Mouse (Mus musculus): ENCODE measurements around the gene Bend5. TPM values are rescaled to one million over a fixed set of nuclear protein-coding genes. Genes with fewer than 3 reads are reported as not detected.

Gene Bend5
- total and polyA plus RNA-seq, 3 experiments, result not detected

- no peak for TF ChIP-seq MEF2A (IDR thresholded peaks at IDR 0.05; ENCODE audit: extremely low read depth, insufficient replicate concordance, low read depth, low read length, poor library complexity, severe bottlenecking)
- TF ChIP-seq CHD1 (IDR thresholded peaks at IDR 0.05; ENCODE audit: low read depth, low read length), result no peak
Measured at GRCm38 (mm10) chr4:111421785-111422184, 7.0 kb downstream of the Bend5 start (continued).

GRCm38 (mm10) chr4:111424371-111424950 is 9.7 kb downstream of the Bend5 start:
- no peaks in the 10 kb centered on the region for H3K36me3 ChIP-seq (ENCODE audit: control insufficient read depth in 1 of 2, insufficient read depth in 2 of 2, low read length in 2 of 2)
- TF ChIP-seq USF2 (IDR thresholded peaks at IDR 0.05; ENCODE audit: borderline replicate concordance in 1 of 2, insufficient read depth in 1 of 2, low read depth in 1 of 2, low read length in 2 of 2) (no peak), BHLHE40 (IDR thresholded peaks at IDR 0.05; ENCODE audit: borderline replicate concordance, low read depth, low read length) (no peak), CHD2 (IDR thresholded peaks at IDR 0.05; ENCODE audit: low read length) (no peak), MYC (IDR thresholded peaks at IDR 0.05; ENCODE audit: low read depth, low read length) (no peak), EP300 (IDR thresholded peaks at IDR 0.05; ENCODE audit: low read depth in 1 of 2, low read length in 2 of 2) (no peak), GATA1 (IDR thresholded peaks at IDR 0.05; ENCODE audit: low read depth, low read length) (no peak), RAD21 (IDR thresholded peaks at IDR 0.05; ENCODE audit: low read depth, low read length) (no peak), CHD1 (IDR thresholded peaks at IDR 0.05; ENCODE audit: low read depth, low read length) (no peak), NRF1 (IDR thresholded peaks at IDR 0.05; ENCODE audit: insufficient read depth, low read depth, low read length, poor library complexity, severe bottlenecking) (no peak), ETS1 (IDR thresholded peaks at IDR 0.05; ENCODE audit: low read depth, low read length) (no peak)
- no peaks in the 10 kb centered on the region for H3K79me2 ChIP-seq (ENCODE audit: control insufficient read depth, insufficient read depth, low read length, poor library complexity)
- no peak for DNase-seq (ENCODE audit: low read depth, low spot score)
- no peak overlapping the region for H3K4me3 ChIP-seq (ENCODE audit: control insufficient read depth in 1 of 2, insufficient read depth in 1 of 2, low read depth in 2 of 2, low read length in 2 of 2)
- H3K27me3 ChIP-seq (ENCODE audit: control insufficient read depth in 1 of 2, insufficient read depth in 2 of 2, low read length in 2 of 2), result no peaks in the 10 kb centered on the region
- H3K9me3 ChIP-seq (replicated peaks; ENCODE audit: insufficient read depth, low read length), result no peaks in the 10 kb centered on the region
- H3K9ac ChIP-seq (ENCODE audit: control insufficient read depth, low read depth, low read length, poor library complexity, severe bottlenecking), result no peak overlapping the region
- no peaks in the 10 kb centered on the region for H3K4me1 ChIP-seq (ENCODE audit: control insufficient read depth in 1 of 2, insufficient read depth in 2 of 2, low read length in 2 of 2)
- no peak overlapping the region for H3K27ac ChIP-seq (ENCODE audit: control insufficient read depth, low read depth, low read length)

- Histone ChIP-seq H3K79me2 (ENCODE audit: control insufficient read depth, insufficient read depth, low read length, poor library complexity) (no peaks in the 10 kb centered on the region), H3K27me3 (ENCODE audit: control insufficient read depth in 1 of 2, insufficient read depth in 2 of 2, low read length in 2 of 2) (no peaks in the 10 kb centered on the region), H3K4me1 (ENCODE audit: control insufficient read depth in 1 of 2, insufficient read depth in 2 of 2, low read length in 2 of 2) (no peaks in the 10 kb centered on the region), H3K27ac (ENCODE audit: control insufficient read depth, low read depth, low read length) (no peak overlapping the region), H3K9me3 (replicated peaks; ENCODE audit: insufficient read depth, low read length) (no peaks in the 10 kb centered on the region), H3K36me3 (ENCODE audit: control insufficient read depth in 1 of 2, insufficient read depth in 2 of 2, low read length in 2 of 2) (no peaks in the 10 kb centered on the region), H3K9ac (ENCODE audit: control insufficient read depth, low read depth, low read length, poor library complexity, severe bottlenecking) (no peak overlapping the region), H3K4me3 (ENCODE audit: control insufficient read depth in 1 of 2, insufficient read depth in 1 of 2, low read depth in 2 of 2, low read length in 2 of 2) (no peak overlapping the region)
- no peak for DNase-seq (ENCODE audit: low read depth, low spot score)
- no peak for TF ChIP-seq CTCF (IDR thresholded peaks at IDR 0.05 in 2 of 3, conservative IDR thresholded peaks at IDR 0.05 in 1 of 3; ENCODE audit: control insufficient read depth in 1 of 3, insufficient read depth in 1 of 3, low read depth in 2 of 3, low read length in 3 of 3, poor library complexity in 1 of 3, severe bottlenecking in 1 of 3)
- no peak for TF ChIP-seq RCOR1 (IDR thresholded peaks at IDR 0.05; ENCODE audit: low read depth, low read length)
- no peak for TF ChIP-seq MEF2A (IDR thresholded peaks at IDR 0.05; ENCODE audit: extremely low read depth, insufficient replicate concordance, low read depth, low read length, poor library complexity, severe bottlenecking)
Measured at GRCm38 (mm10) chr4:111425170-111425569, 10.4 kb downstream of the Bend5 start.
